In genomic region chr9:56332774-56333173, GRCm38 (mm10) we compare ENCODE assay signal across 28 mouse cellular contexts.
"Had no signal": no experiment of that assay in that cellular context is flagged by ENCODE, and none has a peak within 500 bp of the region (broad histone marks: within the 10 kb centered on the region; RNA-seq: fewer than 3 reads in every experiment).

No protein-coding gene starts in this region.

- H3K4me3 ChIP-seq: embryonic facial prominence, embryonic 10.5 days; embryonic facial prominence, embryonic 12.5 days; embryonic facial prominence, embryonic 13.5 days; embryonic facial prominence, embryonic 15.5 days; erythroblast, embryonic 14.5 days; forebrain, embryonic 10.5 days; forebrain, embryonic 12.5 days; forebrain, embryonic 13.5 days; forebrain, embryonic 15.5 days; gastrocnemius, adult 2 months; heart, adult 2 months had no signal

- DNase-seq: cerebellum, adult 8-10 months; cerebellum, adult 9-10 months; cerebellum, adult 9-11 months; cerebellum, postnatal 10 days; cerebellum, postnatal 14 days; cerebellum, postnatal 25 days; cerebellum, postnatal 36 days; embryo, embryonic 11 days; forebrain, postnatal 0 days; gastrocnemius, adult 2 months; gastrocnemius, postnatal 10 days; gastrocnemius, postnatal 14 days; gastrocnemius, postnatal 25 days; gastrocnemius, postnatal 36 days; heart, adult 11 months; heart, adult 18-20 months; heart, adult 2 months had no signal

- H3K9ac ChIP-seq: embryonic facial prominence, embryonic 12.5 days; embryonic facial prominence, embryonic 13.5 days; embryonic facial prominence, embryonic 15.5 days; forebrain, embryonic 12.5 days; forebrain, embryonic 13.5 days; forebrain, embryonic 15.5 days; forebrain, postnatal 0 days had no signal

- ATAC-seq: forebrain, embryonic 13.5 days; forebrain, embryonic 14.5 days; forebrain, embryonic 15.5 days; forebrain, embryonic 16.5 days; forebrain, postnatal 0 days had no signal

- H3K9me3 ChIP-seq: embryonic facial prominence, embryonic 10.5 days; embryonic facial prominence, embryonic 12.5 days; embryonic facial prominence, embryonic 13.5 days; embryonic facial prominence, embryonic 15.5 days; forebrain, embryonic 10.5 days; forebrain, embryonic 12.5 days; forebrain, embryonic 13.5 days; forebrain, embryonic 15.5 days had no signal

- H3K4me2 ChIP-seq: embryonic facial prominence, embryonic 12.5 days; embryonic facial prominence, embryonic 13.5 days; embryonic facial prominence, embryonic 15.5 days; forebrain, embryonic 12.5 days; forebrain, embryonic 13.5 days; forebrain, embryonic 15.5 days had no signal

- H3K4me1 ChIP-seq: embryonic facial prominence, embryonic 10.5 days; embryonic facial prominence, embryonic 12.5 days; embryonic facial prominence, embryonic 13.5 days; embryonic facial prominence, embryonic 15.5 days; forebrain, embryonic 10.5 days; forebrain, embryonic 12.5 days; forebrain, embryonic 13.5 days; forebrain, embryonic 15.5 days had no signal

- H3K27me3 ChIP-seq: embryonic facial prominence, embryonic 12.5 days; embryonic facial prominence, embryonic 13.5 days; embryonic facial prominence, embryonic 15.5 days; forebrain, embryonic 12.5 days; forebrain, embryonic 13.5 days; forebrain, embryonic 15.5 days had no signal

- H3K36me3 ChIP-seq: embryonic facial prominence, embryonic 10.5 days; embryonic facial prominence, embryonic 12.5 days; embryonic facial prominence, embryonic 13.5 days; embryonic facial prominence, embryonic 15.5 days; forebrain, embryonic 10.5 days; forebrain, embryonic 12.5 days; forebrain, embryonic 15.5 days had no signal

- H3K27ac ChIP-seq: embryonic facial prominence, embryonic 10.5 days; embryonic facial prominence, embryonic 12.5 days; embryonic facial prominence, embryonic 13.5 days; embryonic facial prominence, embryonic 15.5 days; forebrain, embryonic 10.5 days; forebrain, embryonic 12.5 days; forebrain, embryonic 13.5 days; forebrain, embryonic 15.5 days; gastrocnemius, adult 2 months; heart, adult 2 months had no signal
